Mouse (Mus musculus): ENCODE data around the gene C1rb. TPM values are rescaled to one million over a fixed set of nuclear protein-coding genes. Genes with fewer than 3 reads are reported as not detected.
"Not testable (repeated sequence)": the region's sequence is repeated elsewhere in the genome, so short reads cannot be mapped to it uniquely, and the experiment has no call there.

The C1rb gene
- polyA plus RNA-seq, 1 experiment from 2014 or later, result not detected

- not testable (repeated sequence) for H3K4me1 ChIP-seq; H3K36me3 ChIP-seq; H3K27me3 ChIP-seq (ENCODE audit: low read depth, poor library complexity, severe bottlenecking); H3K4me3 ChIP-seq; DNase-seq (ENCODE audit: low spot score); H3K9me3 ChIP-seq (replicated peaks); H3K27ac ChIP-seq
- WGBS, result 98% methylated on average over 2 of the region's 2 CpGs
These were observed 8.5 kb upstream of the C1rb start for GRCm38 (mm10) chr6:124561611-124562010.

GRCm38 (mm10) chr6:124575155-124575678, 5.1 kb downstream of the C1rb start:
- not testable (repeated sequence) for H3K9me3 ChIP-seq (replicated peaks); DNase-seq (ENCODE audit: low spot score); H3K27me3 ChIP-seq (ENCODE audit: low read depth, poor library complexity, severe bottlenecking); H3K4me1 ChIP-seq; H3K4me3 ChIP-seq; H3K27ac ChIP-seq; H3K36me3 ChIP-seq
- WGBS, result 88% methylated on average over 3 of the region's 3 CpGs

- H3K9me3 ChIP-seq (replicated peaks); DNase-seq (ENCODE audit: low spot score); H3K36me3 ChIP-seq; H3K27me3 ChIP-seq (ENCODE audit: low read depth, poor library complexity, severe bottlenecking); H3K27ac ChIP-seq; H3K4me3 ChIP-seq; H3K4me1 ChIP-seq: not testable (repeated sequence)
- WGBS, result 87% methylated on average over 7 of the region's 7 CpGs
These were observed 10.1 kb downstream of the C1rb start for GRCm38 (mm10) chr6:124580155-124580554.

GRCm38 (mm10) chr6:124582231-124582630, 12.1 kb downstream of the C1rb start:
- DNase-seq (ENCODE audit: low spot score), result no peak
- Histone ChIP-seq H3K9me3 (replicated peaks) (no peaks in the 10 kb centered on the region), H3K4me3 (no peak overlapping the region), H3K4me1 (no peaks in the 10 kb centered on the region), H3K27ac (no peak overlapping the region), H3K27me3 (ENCODE audit: low read depth, poor library complexity, severe bottlenecking) (no peaks in the 10 kb centered on the region), H3K36me3 (no peaks in the 10 kb centered on the region)
- 87% methylated on average over 1 of the region's 1 CpGs for WGBS

- no peak for DNase-seq (ENCODE audit: low spot score)
- H3K9me3 ChIP-seq (replicated peaks), result no peaks in the 10 kb centered on the region
- H3K4me1 ChIP-seq, result no peaks in the 10 kb centered on the region
- H3K27me3 ChIP-seq (ENCODE audit: low read depth, poor library complexity, severe bottlenecking), result no peaks in the 10 kb centered on the region
- no peak overlapping the region for H3K4me3 ChIP-seq
- H3K36me3 ChIP-seq, result no peaks in the 10 kb centered on the region
- whole genome bisulfite sequencing, result 88% methylated on average over 3 of the region's 3 CpGs
- no peak overlapping the region for H3K27ac ChIP-seq
These were observed 14.8 kb downstream of the C1rb start for GRCm38 (mm10) chr6:124584935-124585334.

GRCm38 (mm10) chr6:124585761-124586160, 15.7 kb downstream of the C1rb start:
- H3K4me1 ChIP-seq, result no peaks in the 10 kb centered on the region
- H3K4me3 ChIP-seq, result no peak overlapping the region
- no peaks in the 10 kb centered on the region for H3K9me3 ChIP-seq (replicated peaks)
- H3K36me3 ChIP-seq, result no peaks in the 10 kb centered on the region
- 94% methylated on average over 3 of the region's 3 CpGs for WGBS
- no peak overlapping the region for H3K27ac ChIP-seq
- no peak for DNase-seq (ENCODE audit: low spot score)
- H3K27me3 ChIP-seq (ENCODE audit: low read depth, poor library complexity, severe bottlenecking), result no peaks in the 10 kb centered on the region

- Histone ChIP-seq H3K4me1 (no peaks in the 10 kb centered on the region), H3K27ac (no peak overlapping the region), H3K27me3 (ENCODE audit: low read depth, poor library complexity, severe bottlenecking) (no peaks in the 10 kb centered on the region), H3K9me3 (replicated peaks) (no peaks in the 10 kb centered on the region), H3K4me3 (no peak overlapping the region), H3K36me3 (no peaks in the 10 kb centered on the region)
- WGBS, result 85% methylated on average over 4 of the region's 4 CpGs
- no peak for DNase-seq (ENCODE audit: low spot score)
These were observed 16.2 kb downstream of the C1rb start for GRCm38 (mm10) chr6:124586266-124586665.

- no peaks in the 10 kb centered on the region for H3K9me3 ChIP-seq (replicated peaks)
- no peaks in the 10 kb centered on the region for H3K4me1 ChIP-seq
- H3K27ac ChIP-seq, result no peak overlapping the region
- no peaks in the 10 kb centered on the region for H3K27me3 ChIP-seq (ENCODE audit: low read depth, poor library complexity, severe bottlenecking)
- no peak for DNase-seq (ENCODE audit: low spot score)
- no peaks in the 10 kb centered on the region for H3K36me3 ChIP-seq
- no peak overlapping the region for H3K4me3 ChIP-seq
These were observed 18.7 kb downstream of the C1rb start for GRCm38 (mm10) chr6:124588771-124589170.

- H3K27me3 ChIP-seq (ENCODE audit: low read depth, poor library complexity, severe bottlenecking), result no peaks in the 10 kb centered on the region
- no peaks in the 10 kb centered on the region for H3K9me3 ChIP-seq (replicated peaks)
- H3K27ac ChIP-seq, result no peak overlapping the region
- no peaks in the 10 kb centered on the region for H3K4me1 ChIP-seq
- no peaks in the 10 kb centered on the region for H3K36me3 ChIP-seq
- H3K4me3 ChIP-seq, result no peak overlapping the region
- 86% methylated on average over 4 of the region's 4 CpGs for WGBS
- no peak for DNase-seq (ENCODE audit: low spot score)
These were observed 22.1 kb downstream of the C1rb start for GRCm38 (mm10) chr6:124592186-124592700.

- Histone ChIP-seq H3K4me1 (no peaks in the 10 kb centered on the region), H3K4me3 (no peak overlapping the region), H3K9me3 (replicated peaks) (no peaks in the 10 kb centered on the region), H3K27ac (no peak overlapping the region), H3K36me3 (no peaks in the 10 kb centered on the region), H3K27me3 (ENCODE audit: low read depth, poor library complexity, severe bottlenecking) (no peaks in the 10 kb centered on the region)
- WGBS, result 91% methylated on average over 8 of the region's 8 CpGs
- no peak for DNase-seq (ENCODE audit: low spot score)
These were observed 23.0 kb downstream of the C1rb start for GRCm38 (mm10) chr6:124593121-124593520.

- no peak overlapping the region for H3K4me3 ChIP-seq
- H3K4me1 ChIP-seq, result no peaks in the 10 kb centered on the region
- H3K9me3 ChIP-seq (replicated peaks), result no peaks in the 10 kb centered on the region
- DNase-seq (ENCODE audit: low spot score), result no peak
- H3K27me3 ChIP-seq (ENCODE audit: low read depth, poor library complexity, severe bottlenecking), result no peaks in the 10 kb centered on the region
- H3K36me3 ChIP-seq, result no peaks in the 10 kb centered on the region
- WGBS, result 90% methylated on average over 4 of the region's 4 CpGs
- H3K27ac ChIP-seq, result no peak overlapping the region
These were observed 31.9 kb downstream of the C1rb start for GRCm38 (mm10) chr6:124602031-124602430.

- Histone ChIP-seq H3K9me3 (replicated peaks) (no peaks in the 10 kb centered on the region), H3K27me3 (ENCODE audit: low read depth, poor library complexity, severe bottlenecking) (no peaks in the 10 kb centered on the region), H3K27ac (no peak overlapping the region), H3K4me3 (no peak overlapping the region), H3K4me1 (no peaks in the 10 kb centered on the region), H3K36me3 (no peaks in the 10 kb centered on the region)
- no peak for DNase-seq (ENCODE audit: low spot score)
- 85% methylated on average over 13 of the region's 13 CpGs for WGBS
These were observed 55.5 kb downstream of the C1rb start for GRCm38 (mm10) chr6:124625612-124626011.

GRCm38 (mm10) chr6:124626184-124626583, 56.1 kb downstream of the C1rb start:
- not testable (repeated sequence) for H3K27ac ChIP-seq; H3K36me3 ChIP-seq; H3K4me3 ChIP-seq; H3K27me3 ChIP-seq (ENCODE audit: low read depth, poor library complexity, severe bottlenecking); DNase-seq (ENCODE audit: low spot score); H3K4me1 ChIP-seq; H3K9me3 ChIP-seq (replicated peaks)
- WGBS, result 42% methylated on average over 1 of the region's 1 CpGs

GRCm38 (mm10) chr6:124630763-124631162, 60.7 kb downstream of the C1rb start:
- no peaks in the 10 kb centered on the region for H3K36me3 ChIP-seq
- no peak overlapping the region for H3K4me3 ChIP-seq
- no peak overlapping the region for H3K27ac ChIP-seq
- DNase-seq (ENCODE audit: low spot score), result no peak
- no peaks in the 10 kb centered on the region for H3K27me3 ChIP-seq (ENCODE audit: low read depth, poor library complexity, severe bottlenecking)
- WGBS, result 84% methylated on average over 4 of the region's 4 CpGs
- no peaks in the 10 kb centered on the region for H3K4me1 ChIP-seq
- no peaks in the 10 kb centered on the region for H3K9me3 ChIP-seq (replicated peaks)
